Mouse (Mus musculus) heart, postnatal 0 days (tissue): Measurements from ENCODE around the gene 4933424G06Rik. TPM values are rescaled to one million over a fixed set of nuclear protein-coding genes. Genes with fewer than 3 reads are reported as not detected.

ENCODE experiments used
- ATAC-seq: fragments of 200-750 bp; cut with Nextera tagmentation; 2 replicates; pipeline ENCODE4 v1.8.0; 2017; ENCODE audit warnings: low read depth, moderate number of reproducible peaks, moderate library complexity; ENCODE audit not compliant: insufficient read depth
- DNase-seq: peaks from one replicate; pipeline ENCODE4 v3.0.0-alpha.2; 2016; ENCODE audit warnings: low spot score
- H3K27ac ChIP-seq: fragments of 300-500 bp; sonication (generic); 2 replicates; pipeline ENCODE4 v1.5.1; 2014; ENCODE audit warnings: low read depth, mild to moderate bottlenecking
- H3K27me3 ChIP-seq: fragments of 300-500 bp; sonication (generic); 2 replicates; pipeline ENCODE4 v1.6.1; 2014; ENCODE audit warnings: low read length, mixed read lengths; ENCODE audit not compliant: control insufficient read depth, insufficient read depth
- H3K36me3 ChIP-seq: fragments of 300-500 bp; sonication (generic); replicated peaks from 2 replicates; pipeline ENCODE4 v1.6.1; 2014; ENCODE audit warnings: low read length, mixed read lengths; ENCODE audit not compliant: control insufficient read depth, insufficient read depth
- H3K4me1 ChIP-seq: fragments of 300-500 bp; sonication (generic); 2 replicates; pipeline ENCODE4 v1.6.1; 2014; ENCODE audit warnings: antibody characterized with exemption; ENCODE audit not compliant: control insufficient read depth, insufficient read depth
- H3K4me2 ChIP-seq: fragments of 300-500 bp; sonication (generic); 2 replicates; pipeline ENCODE4 v1.6.1; 2014; ENCODE audit warnings: low read depth, mild to moderate bottlenecking, low read length, moderate library complexity
- H3K4me3 ChIP-seq: fragments of 300-500 bp; sonication (generic); 2 replicates; pipeline ENCODE4 v1.5.1; 2014; ENCODE audit warnings: low read depth, low read length
- H3K9ac ChIP-seq: fragments of 300-500 bp; sonication (generic); replicated peaks from 2 replicates; pipeline ENCODE4 v1.6.1; 2014; ENCODE audit warnings: low read depth, low read length, mixed read lengths
- H3K9me3 ChIP-seq: fragments of 300-500 bp; sonication (generic); replicated peaks from 2 replicates; pipeline ENCODE4 v1.6.1; 2016; ENCODE audit warnings: low read length; ENCODE audit not compliant: control insufficient read depth
- CTCF ChIP-seq: IDR thresholded peaks from 2 replicates; pipeline ENCODE4 v1.5.1; 2016; ENCODE audit warnings: antibody characterized with exemption, control low read depth, low read depth
- EP300 ChIP-seq: IDR thresholded peaks from 2 replicates; pipeline ENCODE4 v1.6.1; 2016; ENCODE audit warnings: antibody characterized with exemption, low read depth
- WGBS: fragments of 180-500 bp; shearing (Covaris S2); extraction: QIAGEN DNeasy Blood & Tissue Kit; methylation state at CpG from one replicate; pipeline ENCODE4 v1.1.7; 2014; 5-methylcytosine and 5-hydroxymethylcytosine counted together
- polyA plus RNA-seq: library from polyadenylated mRNA; unstranded; fragments of >200 nt; fragmentation: Nextera tagmentation; extraction: Ambion mirVana; gene quantifications from 2 replicates; pipeline ENCODE4 v1.2.1, GENCODE M21; 2015
- total RNA-seq: library from RNA; depleted of rRNA; stranded (reverse); fragments of >200 nt; gene quantifications from 2 replicates; pipeline ENCODE4 v1.2.3, GENCODE M21; 2014; ENCODE audit warnings: low replicate concordance

Gene 4933424G06Rik
- total and polyA plus RNA-seq, 2 experiments from 2014 or later: not detected

DNA sequence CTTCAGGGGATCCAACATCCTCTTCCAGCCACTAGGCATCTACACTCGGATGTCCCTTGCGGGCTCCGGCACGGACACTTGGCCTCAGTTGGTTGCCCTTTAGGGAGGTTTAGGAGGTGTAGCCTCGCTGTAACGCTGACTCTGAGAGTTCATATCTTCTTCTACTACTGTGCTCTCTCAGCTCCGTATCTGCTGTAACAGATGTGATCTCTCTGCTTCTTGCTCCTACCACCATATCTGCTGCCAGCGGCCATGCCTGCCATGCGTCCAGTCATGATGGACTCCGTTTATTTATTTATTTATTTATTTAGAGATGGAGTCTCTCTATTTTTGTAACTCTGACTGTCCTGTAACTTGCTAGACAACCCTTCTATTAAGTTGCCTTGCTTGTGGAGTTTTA is 38.7 kb upstream of the 4933424G06Rik start:
- Histone ChIP-seq H3K9me3 (no peaks in the 10 kb centered on the region), H3K27me3 (no peaks in the 10 kb centered on the region), H3K27ac (no peak overlapping the region), H3K4me1 (no peaks in the 10 kb centered on the region), H3K4me3 (no peak overlapping the region), H3K4me2 (no peak overlapping the region), H3K9ac (no peak overlapping the region), H3K36me3 (no peaks in the 10 kb centered on the region)
- 85% methylated on average over 10 of the region's 10 CpGs for WGBS
- TF ChIP-seq CTCF (no peak), EP300 (no peak)
- DNase-seq (no peak), ATAC-seq (no peak)

- no peak for DNase-seq
- no peaks in the 10 kb centered on the region for H3K4me1 ChIP-seq
- no peaks in the 10 kb centered on the region for H3K36me3 ChIP-seq
- 46% methylated on average over 16 of the region's 16 CpGs for WGBS
- H3K9me3 ChIP-seq: no peaks in the 10 kb centered on the region
- no peak overlapping the region for H3K4me2 ChIP-seq
- no peak overlapping the region for H3K4me3 ChIP-seq
- no peak overlapping the region for H3K27ac ChIP-seq
- ATAC-seq: no peak
- TF ChIP-seq EP300 (no peak), CTCF (no peak)
- H3K27me3 ChIP-seq: no peaks in the 10 kb centered on the region
- no peak overlapping the region for H3K9ac ChIP-seq
Measured at GRCm38 (mm10) chr1:36672648-36673350, 37.1 kb upstream of the 4933424G06Rik start.

GRCm38 (mm10) chr1:36674936-36675335 is 35.0 kb upstream of the 4933424G06Rik start:
- Histone ChIP-seq H3K4me3 (no peak overlapping the region), H3K27ac (no peak overlapping the region), H3K4me2 (no peak overlapping the region), H3K9ac (no peak overlapping the region), H3K36me3 (no peaks in the 10 kb centered on the region), H3K27me3 (no peaks in the 10 kb centered on the region), H3K9me3 (no peaks in the 10 kb centered on the region), H3K4me1 (no peaks in the 10 kb centered on the region)
- ATAC-seq: no peak
- DNase-seq: no peak
- 34% methylated on average over 3 of the region's 3 CpGs for WGBS
- TF ChIP-seq CTCF (no peak), EP300 (no peak)

GRCm38 (mm10) chr1:36680893-36681292 is 29.1 kb upstream of the 4933424G06Rik start:
- H3K9me3 ChIP-seq: no peaks in the 10 kb centered on the region
- no peak overlapping the region for H3K9ac ChIP-seq
- DNase-seq: no peak
- no peaks in the 10 kb centered on the region for H3K27me3 ChIP-seq
- H3K4me3 ChIP-seq: no peak overlapping the region
- no peak overlapping the region for H3K4me2 ChIP-seq
- ATAC-seq: no peak
- no peaks in the 10 kb centered on the region for H3K36me3 ChIP-seq
- no peak overlapping the region for H3K27ac ChIP-seq
- WGBS: 87% methylated on average over 7 of the region's 7 CpGs
- TF ChIP-seq CTCF: no peak
- no peak for TF ChIP-seq EP300
- H3K4me1 ChIP-seq: no peaks in the 10 kb centered on the region

GRCm38 (mm10) chr1:36682620-36683355 is 27.2 kb upstream of the 4933424G06Rik start, which contains the start of gene Fam178b:
Gene Fam178b, minus strand, starts transcription at chr1:36683183.
- Histone ChIP-seq H3K27ac (no peak within 1 kb of the TSS), H3K4me3 (no peak within 1 kb of the TSS), H3K4me2 (no peak within 1 kb of the TSS), H3K36me3 (no peaks in the 10 kb centered on the region), H3K4me1 (no peaks in the 10 kb centered on the region), H3K9me3 (no peaks in the 10 kb centered on the region), H3K9ac (no peak within 1 kb of the TSS; the same call in 1 of the 2 replicates), H3K27me3 (no peaks in the 10 kb centered on the region)
- TF ChIP-seq CTCF: no peak
- no peak for TF ChIP-seq EP300
- DNase-seq (no peak), ATAC-seq (no peak)
- 91% methylated on average over 37 of the region's 39 CpGs for WGBS
